Mouse (Mus musculus): ENCODE data around the gene Asic2. TPM values are rescaled to one million over a fixed set of nuclear protein-coding genes. Genes with fewer than 3 reads are reported as not detected.

The Asic2 gene
- total and polyA plus RNA-seq, 2 experiments from 2014 or later, result 19.2 to 57.3 TPM

GRCm38 (mm10) chr11:81610506-81610905, 357.8 kb downstream of the Asic2 start:
- Histone ChIP-seq H3K36me3 (ENCODE audit: insufficient read depth, low read length) (no peaks in the 10 kb centered on the region), H3K27ac (no peak overlapping the region), H3K9ac (replicated peaks; ENCODE audit: low read length) (no peak overlapping the region), H3K4me2 (ENCODE audit: low read depth, low read length) (no peak overlapping the region), H3K4me1 (ENCODE audit: insufficient read depth, low read length) (peaks cover 13% of the 10 kb centered on the region; the same call in 1 of the 2 replicates), H3K9me3 (ENCODE audit: low read length) (no peaks in the 10 kb centered on the region), H3K4me3 (ENCODE audit: low read length) (no peak overlapping the region), H3K27me3 (ENCODE audit: insufficient read depth, low read length) (no peaks in the 10 kb centered on the region)
- no peak for ATAC-seq
- WGBS, result 87% methylated on average over 5 of the region's 5 CpGs
- no peak for DNase-seq (ENCODE audit: low spot score)
- no peak for TF ChIP-seq CTCF (IDR thresholded peaks at IDR 0.05; ENCODE audit: low read depth)

GRCm38 (mm10) chr11:81602971-81603370, 365.3 kb downstream of the Asic2 start:
- Histone ChIP-seq H3K4me1 (ENCODE audit: insufficient read depth, low read length) (no peaks in the 10 kb centered on the region), H3K36me3 (ENCODE audit: insufficient read depth, low read length) (no peaks in the 10 kb centered on the region), H3K4me3 (ENCODE audit: low read length) (no peak overlapping the region), H3K27ac (no peak overlapping the region), H3K9me3 (ENCODE audit: low read length) (no peaks in the 10 kb centered on the region), H3K4me2 (ENCODE audit: low read depth, low read length) (no peak overlapping the region), H3K9ac (replicated peaks; ENCODE audit: low read length) (no peak overlapping the region), H3K27me3 (ENCODE audit: insufficient read depth, low read length) (no peaks in the 10 kb centered on the region)
- no peak for TF ChIP-seq CTCF (IDR thresholded peaks at IDR 0.05; ENCODE audit: low read depth)
- 70% methylated on average over 4 of the region's 4 CpGs for WGBS
- no peak for DNase-seq (ENCODE audit: low spot score)
- no peak for ATAC-seq

GRCm38 (mm10) chr11:81601736-81602135, 366.5 kb downstream of the Asic2 start:
- H3K9ac ChIP-seq (replicated peaks; ENCODE audit: low read length), result no peak overlapping the region
- ATAC-seq, result no peak
- H3K27ac ChIP-seq, result no peak overlapping the region
- no peak for DNase-seq (ENCODE audit: low spot score)
- no peak overlapping the region for H3K4me3 ChIP-seq (ENCODE audit: low read length)
- no peak overlapping the region for H3K4me2 ChIP-seq (ENCODE audit: low read depth, low read length)
- TF ChIP-seq CTCF (IDR thresholded peaks at IDR 0.05; ENCODE audit: low read depth), result no peak
- no peaks in the 10 kb centered on the region for H3K27me3 ChIP-seq (ENCODE audit: insufficient read depth, low read length)
- no peaks in the 10 kb centered on the region for H3K9me3 ChIP-seq (ENCODE audit: low read length)
- WGBS, result 98% methylated on average over 5 of the region's 5 CpGs
- no peaks in the 10 kb centered on the region for H3K36me3 ChIP-seq (ENCODE audit: insufficient read depth, low read length)
- H3K4me1 ChIP-seq (ENCODE audit: insufficient read depth, low read length), result no peaks in the 10 kb centered on the region

- Histone ChIP-seq H3K4me2 (ENCODE audit: low read depth, low read length) (no peak overlapping the region), H3K4me1 (ENCODE audit: insufficient read depth, low read length) (no peaks in the 10 kb centered on the region), H3K36me3 (ENCODE audit: insufficient read depth, low read length) (no peaks in the 10 kb centered on the region), H3K9me3 (ENCODE audit: low read length) (no peaks in the 10 kb centered on the region), H3K27ac (no peak overlapping the region), H3K4me3 (ENCODE audit: low read length) (no peak overlapping the region), H3K9ac (replicated peaks; ENCODE audit: low read length) (no peak overlapping the region), H3K27me3 (ENCODE audit: insufficient read depth, low read length) (no peaks in the 10 kb centered on the region)
- WGBS, result 91% methylated on average over 5 of the region's 5 CpGs
- ATAC-seq (no peak), DNase-seq (ENCODE audit: low spot score) (no peak)
- TF ChIP-seq CTCF (IDR thresholded peaks at IDR 0.05; ENCODE audit: low read depth), result no peak
These were observed 370.7 kb downstream of the Asic2 start for GRCm38 (mm10) chr11:81597601-81598000.

- Histone ChIP-seq H3K4me3 (ENCODE audit: low read length) (no peak overlapping the region), H3K9ac (replicated peaks; ENCODE audit: low read length) (no peak overlapping the region), H3K4me2 (ENCODE audit: low read depth, low read length) (no peak overlapping the region), H3K36me3 (ENCODE audit: insufficient read depth, low read length) (no peaks in the 10 kb centered on the region), H3K27me3 (ENCODE audit: insufficient read depth, low read length) (no peaks in the 10 kb centered on the region), H3K9me3 (ENCODE audit: low read length) (no peaks in the 10 kb centered on the region), H3K27ac (no peak overlapping the region), H3K4me1 (ENCODE audit: insufficient read depth, low read length) (no peaks in the 10 kb centered on the region)
- DNase-seq (ENCODE audit: low spot score) (peak; percentile 36), ATAC-seq (no peak)
- WGBS, result 55% methylated on average over 2 of the region's 2 CpGs
- TF ChIP-seq CTCF (IDR thresholded peaks at IDR 0.05; ENCODE audit: low read depth), result no peak
These were observed 373.0 kb downstream of the Asic2 start for GRCm38 (mm10) chr11:81595235-81595634.

- ATAC-seq, result no peak
- no peaks in the 10 kb centered on the region for H3K27me3 ChIP-seq (ENCODE audit: insufficient read depth, low read length)
- H3K9ac ChIP-seq (replicated peaks; ENCODE audit: low read length), result no peak overlapping the region
- H3K9me3 ChIP-seq (ENCODE audit: low read length), result no peaks in the 10 kb centered on the region
- no peak for DNase-seq (ENCODE audit: low spot score)
- H3K4me2 ChIP-seq (ENCODE audit: low read depth, low read length), result no peak overlapping the region
- 42% methylated on average over 5 of the region's 5 CpGs for WGBS
- TF ChIP-seq CTCF (IDR thresholded peaks at IDR 0.05; ENCODE audit: low read depth), result no peak
- no peak overlapping the region for H3K27ac ChIP-seq
- H3K36me3 ChIP-seq (ENCODE audit: insufficient read depth, low read length), result no peaks in the 10 kb centered on the region
- H3K4me3 ChIP-seq (ENCODE audit: low read length), result no peak overlapping the region
- no peaks in the 10 kb centered on the region for H3K4me1 ChIP-seq (ENCODE audit: insufficient read depth, low read length)
These were observed 375.5 kb downstream of the Asic2 start for GRCm38 (mm10) chr11:81592776-81593175.

GRCm38 (mm10) chr11:81590911-81591310, 377.3 kb downstream of the Asic2 start:
- no peak overlapping the region for H3K4me3 ChIP-seq (ENCODE audit: low read length)
- DNase-seq (ENCODE audit: low spot score) (peak; percentile 62), ATAC-seq (no peak)
- peak; percentile 60 for TF ChIP-seq CTCF (IDR thresholded peaks at IDR 0.05; ENCODE audit: low read depth)
- WGBS, result 77% methylated on average over 4 of the region's 4 CpGs
- no peaks in the 10 kb centered on the region for H3K9me3 ChIP-seq (ENCODE audit: low read length)
- no peaks in the 10 kb centered on the region for H3K36me3 ChIP-seq (ENCODE audit: insufficient read depth, low read length)
- H3K27ac ChIP-seq, result no peak overlapping the region
- no peaks in the 10 kb centered on the region for H3K4me1 ChIP-seq (ENCODE audit: insufficient read depth, low read length)
- H3K4me2 ChIP-seq (ENCODE audit: low read depth, low read length), result no peak overlapping the region
- H3K9ac ChIP-seq (replicated peaks; ENCODE audit: low read length), result no peak overlapping the region
- H3K27me3 ChIP-seq (ENCODE audit: insufficient read depth, low read length), result no peaks in the 10 kb centered on the region

All from hindbrain, postnatal 0 days (tissue).